Mouse (Mus musculus) myocyte (in vitro differentiated cells): ENCODE data around the gene Hmga1.

ENCODE experiments used
- CEBPB ChIP-seq: IDR thresholded peaks from 2 replicates; pipeline ENCODE4 v1.6.1; 2011; ENCODE audit warnings: mild to moderate bottlenecking, moderate library complexity; ENCODE audit not compliant: poor library complexity, insufficient read depth, severe bottlenecking
- E2F4 ChIP-seq: IDR thresholded peaks from one replicate; pipeline ENCODE4 v1.6.1; 2011; ENCODE audit warnings: mild to moderate bottlenecking, control low read depth, moderate library complexity; ENCODE audit not compliant: insufficient read depth
- MAX ChIP-seq: IDR thresholded peaks from one replicate; pipeline ENCODE4 v1.6.1; 2011; ENCODE audit warnings: low read depth, mild to moderate bottlenecking, control low read depth
- MYOD1 ChIP-seq, 3 experiments: IDR thresholded peaks; one replicate each; pipeline ENCODE4 v1.6.1; 2011; ENCODE audit warnings: control low read depth in 2 of 3, low read depth in 2 of 3, mild to moderate bottlenecking in 2 of 3, moderate library complexity in 1 of 3; ENCODE audit not compliant: insufficient read length in 2 of 3, control insufficient read depth in 1 of 3
- POLR2A ChIP-seq: IDR thresholded peaks from one replicate; pipeline ENCODE4 v1.6.1; 2011; ENCODE audit warnings: low read depth, mild to moderate bottlenecking, control low read depth, moderate library complexity; ENCODE audit not compliant: insufficient read length
- POLR2AphosphoS2 ChIP-seq: IDR thresholded peaks from one replicate; pipeline ENCODE4 v1.6.1; 2011; ENCODE audit warnings: low read depth, control low read depth; ENCODE audit not compliant: insufficient read length
- TCF12 ChIP-seq: IDR thresholded peaks from one replicate; pipeline ENCODE4 v1.6.1; 2011; ENCODE audit warnings: mild to moderate bottlenecking, control low read depth; ENCODE audit not compliant: poor library complexity, insufficient read depth, severe bottlenecking

- TF ChIP-seq MYOD1 (IDR thresholded peaks at IDR 0.05; ENCODE audit: control insufficient read depth in 1 of 3, insufficient read length in 2 of 3, low read depth in 2 of 3) (no peak), POLR2A (no peak), MAX (no peak), E2F4 (no peak), CEBPB (no peak), TCF12 (no peak), POLR2AphosphoS2 (peak; percentile 14)
Measured at GRCm38 (mm10) chr17:27564391-27565162, 8.3 kb downstream of the Hmga1 start.
